Mouse (Mus musculus) cerebellum, adult 8-10 months (tissue): Measurements from ENCODE around the gene Spint3.
"Not testable (repeated sequence)": the region's sequence is repeated elsewhere in the genome, so short reads cannot be mapped to it uniquely, and the experiment has no call there.

Source experiments
- DNase-seq: peaks from one replicate; pipeline ENCODE4 v3.0.0; 2022

Gene Spint3

DNA sequence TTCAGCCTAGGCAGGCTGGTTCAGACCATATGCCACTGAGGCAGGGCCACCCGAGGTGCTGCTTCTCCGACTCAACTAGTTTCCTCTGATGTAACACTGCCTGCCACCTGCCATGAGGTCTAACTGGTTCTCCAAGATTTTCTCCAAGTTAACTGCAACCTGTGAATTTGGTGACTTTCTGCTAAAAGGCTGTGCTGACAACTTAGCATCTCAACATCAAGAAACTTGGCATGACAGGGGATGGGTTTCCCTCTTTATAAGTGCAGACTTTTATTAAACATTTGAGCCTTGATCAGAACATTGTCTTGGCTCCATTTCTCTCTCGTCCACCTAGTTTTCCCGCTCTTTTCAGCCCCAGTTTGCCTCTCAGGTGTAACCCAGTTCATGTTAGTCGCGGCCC is at the start of gene Spint3:
TSS of gene Spint3 (minus strand) at position 101 of the 400 bp plus-strand sequence.
- not testable (repeated sequence) for DNase-seq

DNA sequence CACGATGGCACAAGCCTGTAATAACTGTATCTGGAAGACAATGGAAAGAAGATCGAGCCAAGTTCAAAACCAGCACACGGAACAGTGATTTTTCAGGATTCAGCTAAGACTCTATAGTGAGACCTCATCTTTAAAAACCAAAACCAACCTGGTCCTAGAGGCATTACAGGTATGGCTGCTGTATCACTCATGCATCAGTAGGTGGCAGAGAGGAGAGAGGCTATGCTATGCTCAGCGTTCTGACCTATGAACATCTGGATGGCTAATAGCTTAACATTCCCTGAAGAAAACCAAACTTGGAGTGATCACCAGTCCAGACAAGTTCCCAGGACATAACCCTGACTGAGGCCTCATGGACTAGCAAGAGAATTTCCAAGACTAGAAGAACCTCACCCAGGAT is 48.5 kb upstream of the Spint3 start:
- no peak for DNase-seq

DNA sequence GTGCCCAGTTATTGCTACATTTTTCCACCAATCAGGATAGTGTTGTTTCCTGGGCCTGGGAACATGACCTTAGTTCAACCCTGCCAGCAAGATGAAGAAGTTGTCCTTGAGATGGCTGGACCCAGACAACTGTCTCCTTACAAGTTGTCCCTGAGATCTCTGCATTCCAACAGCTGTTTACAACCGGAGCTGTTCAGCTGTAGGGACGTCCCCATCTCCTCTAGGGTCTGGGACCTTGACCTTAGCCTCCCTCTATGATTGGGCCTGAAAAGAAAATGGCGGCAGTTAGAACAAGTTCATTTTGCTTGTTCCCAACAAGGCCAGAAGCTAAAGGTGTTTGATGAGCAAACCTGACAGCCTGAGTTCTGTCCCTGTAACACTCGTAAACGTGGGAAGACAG is 45.8 kb upstream of the Spint3 start:
- no peak for DNase-seq

DNA sequence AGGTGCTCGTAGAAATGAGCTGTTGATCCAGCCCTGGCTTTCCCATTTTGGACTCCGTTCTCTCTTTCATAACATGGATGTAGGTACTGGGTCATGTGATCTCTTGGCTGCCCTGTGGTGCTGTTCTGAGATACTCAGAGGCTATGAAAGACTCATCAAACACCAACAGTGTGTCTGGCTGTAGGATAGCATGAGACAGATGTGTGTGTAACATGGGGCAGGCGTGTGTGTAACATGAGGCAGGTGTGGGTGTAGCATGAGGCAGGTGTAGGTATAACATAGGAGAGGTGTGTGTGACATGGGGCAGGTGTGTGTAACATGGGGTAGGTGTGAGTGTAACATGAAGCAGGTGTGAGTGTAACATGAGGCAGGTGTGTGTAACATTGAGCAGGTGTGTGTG is 42.1 kb upstream of the Spint3 start:
- DNase-seq: no peak

DNA sequence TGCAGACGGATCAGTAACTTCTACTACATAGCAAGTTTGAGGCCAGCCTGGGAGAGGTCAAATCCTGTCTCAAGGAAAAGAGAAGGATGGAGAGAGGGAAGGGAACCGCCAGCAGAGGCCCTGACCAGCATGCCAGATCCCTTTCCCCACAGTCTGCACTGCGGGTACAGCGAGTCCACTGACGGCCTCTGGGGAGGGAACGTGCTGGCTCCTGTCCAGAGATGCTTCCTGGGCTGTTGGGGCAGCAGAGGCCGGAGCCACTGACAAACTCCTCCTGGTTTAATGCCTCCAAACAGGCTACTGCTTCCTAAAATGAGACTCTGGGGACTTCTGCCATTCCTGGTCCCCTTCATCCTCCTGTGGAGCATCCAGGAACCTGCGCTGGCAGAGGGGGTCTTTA is 40.2 kb upstream of the Spint3 start, which contains the start of the genes Wfdc6b and Wfdc8:
TSS of gene Wfdc6b (plus strand) at position 52 of the 400 bp plus-strand sequence.
TSS of gene Wfdc8 (minus strand) at position 156 of the 400 bp plus-strand sequence.
- DNase-seq: not testable (repeated sequence)

DNA sequence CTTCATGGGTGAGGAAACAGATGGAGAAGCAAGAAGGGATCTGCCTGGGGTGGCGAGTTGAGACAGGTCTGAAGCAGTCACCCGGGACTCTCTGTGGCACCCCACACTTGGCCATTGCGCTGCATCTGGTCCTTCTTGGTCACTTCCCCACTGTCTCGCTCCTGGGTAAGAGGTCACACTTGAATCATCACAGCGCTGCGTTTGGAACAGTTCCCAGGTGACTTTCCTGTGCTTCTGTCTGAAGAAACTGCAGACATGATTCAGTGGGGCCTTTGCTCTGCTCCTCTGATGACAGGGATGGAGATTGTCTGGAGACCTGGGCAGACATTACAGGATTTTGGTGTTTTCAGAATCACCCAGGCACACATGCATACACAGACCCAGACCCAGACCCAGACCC is 35.5 kb upstream of the Spint3 start:
- no peak for DNase-seq

DNA sequence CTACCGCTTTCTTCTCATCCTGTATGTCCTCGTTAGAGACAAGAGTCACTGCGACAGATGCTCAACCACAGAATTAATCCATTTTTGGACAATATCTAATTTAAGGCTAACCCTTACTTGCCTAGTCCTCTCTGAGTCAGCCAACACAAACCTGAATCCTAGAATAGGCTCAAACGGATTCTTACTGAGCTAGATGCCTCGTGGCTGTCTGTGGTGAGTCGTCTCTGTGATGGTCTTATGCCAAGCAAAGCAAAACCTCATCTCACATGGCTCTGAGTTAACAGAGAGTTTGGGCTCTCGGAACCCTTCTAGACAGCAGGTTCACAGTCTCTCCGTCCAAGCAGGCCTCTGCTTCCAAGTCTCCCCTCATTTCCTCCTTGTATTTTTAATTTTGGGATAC is 31.2 kb upstream of the Spint3 start:
- DNase-seq: no peak

DNA sequence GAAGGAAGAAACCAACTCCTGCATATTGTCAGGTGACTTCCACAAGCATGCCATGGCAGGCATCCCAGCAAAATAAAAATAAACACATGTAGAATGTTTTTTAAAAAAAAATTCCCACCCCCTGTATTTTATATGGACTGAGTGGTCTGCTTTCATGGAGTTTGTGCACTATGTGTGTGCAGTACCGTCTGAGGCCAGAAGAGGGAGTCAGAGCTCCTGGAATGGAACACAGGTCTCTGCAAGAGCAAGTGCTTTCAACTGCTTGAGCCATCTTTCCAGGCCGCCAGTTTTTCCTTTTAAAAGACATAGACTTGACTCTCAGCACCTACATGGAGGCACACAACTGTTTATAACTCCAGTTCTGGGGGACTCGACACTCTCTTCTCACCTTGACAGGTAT is 30.2 kb upstream of the Spint3 start:
- DNase-seq: no peak

DNA sequence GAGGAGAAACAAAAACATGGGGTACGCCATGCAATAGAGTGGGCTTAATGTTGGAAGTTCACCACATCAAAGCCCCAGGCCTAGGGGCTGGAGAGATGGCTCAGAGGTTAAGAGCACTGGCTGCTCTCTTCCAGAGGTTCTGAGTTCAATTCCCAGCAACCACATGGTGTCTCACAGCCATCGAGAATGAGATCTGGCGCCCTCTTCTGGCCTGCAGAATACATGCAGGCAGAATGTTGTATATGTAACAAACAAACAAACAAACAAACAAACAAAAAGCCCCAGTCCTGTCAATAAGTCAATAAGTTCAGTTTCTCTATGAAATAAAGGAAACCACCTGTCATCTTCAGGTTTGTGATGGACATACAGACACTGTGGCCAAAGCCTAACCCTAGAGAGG is 26.9 kb upstream of the Spint3 start:
- no peak for DNase-seq

DNA sequence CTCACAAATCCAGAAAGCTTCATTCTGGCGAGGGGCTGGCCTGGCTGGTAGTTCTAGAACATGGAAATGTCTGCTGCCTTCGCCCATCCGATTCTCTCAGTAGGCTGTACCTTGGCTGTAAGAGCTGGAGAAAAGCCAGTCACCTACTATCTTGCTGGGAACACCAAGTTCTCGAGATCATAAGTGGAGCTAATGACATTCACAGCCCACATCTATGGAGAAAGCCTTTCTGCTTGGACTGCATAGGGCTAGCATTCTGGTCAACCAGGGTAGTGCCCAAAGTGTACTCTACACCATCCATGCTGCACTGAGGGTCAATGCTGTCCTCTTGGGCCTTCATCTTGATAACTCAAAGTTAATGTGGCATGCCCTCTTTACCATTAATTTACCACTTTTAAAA is 20.2 kb upstream of the Spint3 start, which contains the start of gene Eppin:
TSS of gene Eppin (minus strand) at position 101 of the 400 bp plus-strand sequence.
- no peak for DNase-seq

DNA sequence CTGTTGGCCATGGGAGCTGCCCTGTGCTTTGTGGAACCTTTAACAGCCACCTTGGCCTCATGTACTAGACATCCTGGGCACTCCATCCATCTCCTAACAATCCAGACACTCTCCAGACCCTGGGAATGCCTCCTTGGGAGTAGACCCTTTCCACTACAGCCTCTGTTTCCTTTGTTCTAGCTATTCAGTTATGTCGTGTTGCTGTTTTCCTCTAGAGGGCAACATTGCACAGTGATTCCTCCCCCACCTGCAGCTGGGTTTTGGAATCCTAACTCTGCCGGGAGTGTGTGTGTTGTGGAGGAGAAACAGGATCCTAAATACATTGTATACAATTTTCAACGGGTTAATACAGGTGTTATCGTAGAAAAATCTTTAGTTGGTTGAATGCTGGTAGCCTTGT is 18.8 kb upstream of the Spint3 start:
- DNase-seq: no peak

DNA sequence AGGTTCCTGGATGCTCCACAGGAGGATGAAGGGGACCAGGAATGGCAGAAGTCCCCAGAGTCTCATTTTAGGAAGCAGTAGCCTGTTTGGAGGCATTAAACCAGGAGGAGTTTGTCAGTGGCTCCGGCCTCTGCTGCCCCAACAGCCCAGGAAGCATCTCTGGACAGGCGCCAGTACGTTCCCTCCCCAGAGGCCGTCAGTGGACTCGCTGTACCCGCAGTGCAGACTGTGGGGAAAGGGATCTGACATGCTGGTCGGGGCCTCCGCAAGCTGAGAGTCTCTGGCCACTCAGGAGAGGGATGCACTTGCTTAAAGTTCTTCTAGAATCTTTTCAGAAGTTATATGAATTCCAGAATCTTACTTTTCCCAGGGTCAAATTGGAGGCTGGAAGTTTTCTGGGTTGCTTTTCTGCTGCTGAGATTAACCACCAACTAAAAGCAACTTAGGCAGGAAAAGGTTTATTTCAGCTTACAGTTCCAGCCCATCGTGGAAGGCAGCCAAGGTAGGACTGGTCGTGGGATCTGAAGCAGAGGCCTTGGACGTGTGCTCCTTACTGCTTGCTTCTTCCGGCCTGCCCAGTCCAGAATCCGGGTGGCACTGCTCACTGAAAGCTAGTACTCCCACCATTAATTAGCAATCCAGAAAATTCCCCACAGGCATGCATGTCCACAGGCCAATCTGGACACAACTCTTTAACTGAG is 11.9 kb upstream of the Spint3 start, which contains the start of gene Wfdc6a:
TSS of gene Wfdc6a (minus strand) at position 423 of the 701 bp plus-strand sequence.
- not testable (repeated sequence) for DNase-seq

DNA sequence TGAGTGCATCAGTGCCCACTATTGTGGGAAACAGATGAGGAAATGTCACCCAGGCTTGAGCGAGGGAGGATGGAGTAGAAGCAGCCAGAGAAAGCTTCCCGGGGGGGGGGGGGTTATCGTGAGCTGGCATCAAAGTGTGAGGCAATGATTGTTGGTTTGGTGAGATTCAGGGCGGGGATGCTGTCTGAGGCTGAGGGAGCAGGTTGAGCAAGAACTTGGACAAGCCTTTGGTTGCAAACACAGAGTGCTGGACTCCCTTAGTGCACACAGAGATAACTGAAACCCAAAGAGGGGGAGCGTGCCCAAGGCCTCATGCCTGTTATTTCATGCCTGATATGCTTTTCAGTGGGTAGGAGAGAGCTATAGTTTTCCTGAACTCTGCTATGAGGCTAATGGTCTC is 5.8 kb downstream of the Spint3 start:
- DNase-seq: no peak

DNA sequence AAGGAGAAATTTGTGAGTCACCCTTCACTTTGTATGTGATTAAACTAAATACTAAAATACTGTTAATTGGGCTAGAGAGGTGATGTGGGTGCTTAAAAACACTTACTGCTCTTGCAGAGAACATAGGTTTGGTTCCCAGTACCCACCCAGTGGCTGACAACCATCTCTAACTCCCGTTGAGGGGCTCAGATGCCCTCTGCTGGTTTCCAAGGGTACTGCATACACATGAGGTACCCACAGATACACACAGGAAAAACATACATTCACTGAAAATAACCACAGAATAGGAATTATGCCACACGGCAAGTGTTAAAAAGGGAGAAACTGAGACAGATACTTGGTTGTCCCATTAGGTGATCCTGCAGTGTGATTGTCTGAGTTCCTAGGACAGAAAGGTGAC is 6.3 kb downstream of the Spint3 start:
- DNase-seq: no peak

DNA sequence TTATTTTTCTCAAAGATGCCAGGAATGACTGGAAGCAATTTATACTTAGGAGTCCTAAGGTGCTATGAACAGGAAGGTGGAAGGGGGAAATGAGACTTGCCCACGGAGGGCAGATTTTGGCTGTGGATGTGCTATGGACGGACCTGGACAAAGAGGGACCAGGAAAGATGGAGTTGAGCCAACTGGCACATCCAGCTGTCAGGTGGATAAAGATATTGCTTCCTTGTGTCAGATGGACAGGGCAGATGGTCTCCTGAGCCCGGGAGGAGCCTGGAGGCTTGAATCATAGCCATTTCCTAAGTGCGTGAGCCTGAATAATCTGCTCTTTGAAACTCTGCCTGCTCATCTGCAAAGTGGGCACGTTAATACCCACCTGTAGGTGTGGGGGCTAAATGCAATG is 8.9 kb downstream of the Spint3 start:
- DNase-seq: no peak

DNA sequence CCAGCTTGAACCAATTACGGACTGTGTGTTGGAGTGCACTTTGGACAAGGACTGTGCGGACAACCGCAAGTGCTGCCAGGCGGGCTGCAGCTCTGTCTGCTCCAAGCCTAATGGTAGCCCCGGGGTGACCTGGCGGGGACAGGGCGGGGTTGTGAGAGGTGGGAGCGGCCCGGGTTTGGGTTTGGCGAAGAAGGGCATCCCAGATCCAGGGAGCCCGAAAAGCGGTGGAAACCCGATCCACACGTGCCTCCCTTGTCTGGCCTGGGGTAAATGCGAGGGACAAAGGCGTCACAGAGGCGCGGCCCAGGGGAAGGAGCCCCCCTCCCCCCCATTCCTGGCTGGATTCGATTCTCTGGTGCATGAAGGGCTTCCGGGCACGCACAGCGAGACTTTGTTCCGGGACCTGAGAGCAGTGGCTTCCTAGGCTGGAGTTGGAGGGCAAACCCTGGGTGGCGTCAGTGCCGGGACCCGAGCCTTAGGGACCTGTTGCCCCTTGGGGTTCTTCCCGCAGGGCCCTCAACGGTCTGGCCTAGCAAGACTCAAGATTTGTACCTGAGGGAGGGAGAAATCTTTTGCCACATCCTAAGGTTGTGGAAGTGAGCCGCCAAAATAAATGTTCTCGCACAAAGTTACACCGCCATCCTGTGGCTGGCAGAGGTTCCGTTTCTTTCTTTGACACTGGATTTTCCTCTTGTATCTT is 9.8 kb downstream of the Spint3 start:
- DNase-seq: peak; percentile 2

DNA sequence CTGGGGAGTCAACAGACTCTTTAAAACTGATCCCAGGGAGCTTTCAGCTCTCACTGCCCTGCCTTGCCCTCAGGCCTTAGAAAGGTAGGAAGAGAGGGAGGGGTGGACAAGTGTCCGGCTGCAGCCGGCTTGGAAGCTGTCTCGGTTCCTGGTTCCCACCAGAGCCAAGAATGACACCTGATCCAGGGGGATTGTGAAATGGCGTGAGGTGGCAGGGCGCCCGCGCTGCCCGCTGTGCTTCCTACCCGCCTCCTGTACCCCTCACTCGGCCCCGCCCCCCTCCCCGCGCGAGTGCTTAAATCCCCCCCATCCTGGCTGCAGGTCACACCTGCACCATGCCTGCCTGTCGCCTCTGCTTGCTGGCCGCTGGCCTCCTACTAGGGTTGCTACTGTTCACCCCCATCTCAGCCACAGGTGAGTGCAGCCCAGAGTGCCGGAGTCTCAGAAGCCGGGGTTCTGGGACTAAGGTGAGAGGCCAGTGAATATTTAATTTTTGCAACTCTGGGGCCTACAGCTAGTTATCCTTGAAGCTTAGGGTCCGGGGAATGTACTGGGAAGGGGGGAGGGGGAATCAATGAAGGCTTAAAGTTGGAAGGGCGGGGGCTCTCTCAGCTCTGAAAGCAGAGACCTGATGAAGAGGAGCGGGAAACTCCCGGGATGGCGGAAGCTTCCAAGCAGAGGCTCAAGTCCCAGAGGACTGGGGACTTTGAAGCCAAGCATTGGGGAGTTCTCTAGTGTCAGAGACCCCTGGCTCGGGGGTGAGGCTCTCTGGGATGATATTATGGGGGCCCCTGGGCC is 10.7 kb downstream of the Spint3 start, which contains the start of gene Wfdc2:
TSS of gene Wfdc2 (plus strand) at position 23 of the 798 bp plus-strand sequence.
- no peak for DNase-seq

DNA sequence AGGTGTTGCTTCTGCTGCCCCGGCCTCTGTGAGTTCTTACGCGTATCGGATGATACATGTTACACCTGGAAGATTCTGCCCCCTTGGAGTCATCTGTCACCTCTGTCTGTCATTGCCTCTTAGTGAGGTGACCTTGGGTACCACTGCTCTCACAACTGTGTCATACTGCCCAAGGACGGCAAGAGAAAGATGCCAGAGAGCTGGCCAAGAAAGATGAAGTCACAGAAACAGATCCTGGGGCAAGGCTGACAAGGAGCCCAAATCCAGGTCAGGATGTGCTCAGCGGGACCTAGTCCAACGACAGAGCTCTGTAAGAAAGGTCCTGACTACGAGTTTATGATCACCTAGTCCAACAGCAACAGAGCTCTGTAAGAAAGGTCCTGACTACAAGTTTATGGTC is 13.2 kb downstream of the Spint3 start:
- no peak for DNase-seq

DNA sequence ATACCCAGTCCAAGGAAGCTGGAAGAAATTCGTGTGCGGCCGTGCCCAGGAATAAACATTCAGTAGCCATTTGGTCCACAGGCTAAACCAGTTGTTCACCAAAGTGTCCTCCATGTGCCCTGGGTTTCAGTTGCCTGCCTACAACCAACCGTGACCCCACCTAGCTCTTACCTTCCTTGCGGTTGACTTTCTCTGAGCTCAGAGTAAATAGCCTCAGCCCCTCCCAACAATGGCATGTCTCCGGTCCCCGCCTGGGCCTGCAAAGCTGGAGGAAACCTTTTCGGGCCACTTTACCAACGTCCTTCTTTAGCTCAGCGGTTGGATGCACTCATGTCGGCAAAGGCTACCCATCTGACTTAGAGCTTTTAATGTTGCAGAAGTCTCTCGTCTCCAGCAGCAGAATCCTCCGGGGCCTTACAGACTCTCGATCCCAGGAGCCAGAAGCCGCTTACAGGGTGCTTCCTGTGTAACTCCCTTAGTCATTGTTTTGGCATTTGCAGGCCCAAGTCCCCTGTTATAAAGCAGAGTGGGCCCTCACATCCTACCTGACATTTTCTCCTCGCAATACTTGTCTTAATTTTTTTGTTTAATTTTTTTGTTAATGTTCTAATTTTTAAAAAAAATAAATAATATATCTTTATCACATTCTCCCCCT is 14.1 kb downstream of the Spint3 start:
- DNase-seq: no peak

DNA sequence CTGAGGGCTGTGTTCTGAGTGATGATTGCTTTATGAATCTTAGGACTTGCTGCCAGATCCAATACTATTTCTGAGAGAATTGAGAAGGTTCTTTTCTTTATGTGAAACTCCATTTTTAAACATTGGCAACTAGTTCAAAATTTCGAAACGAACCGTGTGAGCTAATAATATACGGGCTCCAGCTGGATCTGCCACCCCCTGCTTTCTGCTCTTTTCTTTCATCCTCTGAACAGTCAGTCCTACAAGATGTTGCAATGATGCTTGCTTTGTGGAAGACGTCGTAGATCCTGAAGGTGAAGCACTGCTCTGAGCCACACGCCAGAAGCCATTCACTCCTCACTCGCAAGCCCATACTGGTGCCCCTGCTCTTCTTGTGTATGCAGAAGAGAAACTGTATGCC is 14.8 kb downstream of the Spint3 start:
- no peak for DNase-seq

DNA sequence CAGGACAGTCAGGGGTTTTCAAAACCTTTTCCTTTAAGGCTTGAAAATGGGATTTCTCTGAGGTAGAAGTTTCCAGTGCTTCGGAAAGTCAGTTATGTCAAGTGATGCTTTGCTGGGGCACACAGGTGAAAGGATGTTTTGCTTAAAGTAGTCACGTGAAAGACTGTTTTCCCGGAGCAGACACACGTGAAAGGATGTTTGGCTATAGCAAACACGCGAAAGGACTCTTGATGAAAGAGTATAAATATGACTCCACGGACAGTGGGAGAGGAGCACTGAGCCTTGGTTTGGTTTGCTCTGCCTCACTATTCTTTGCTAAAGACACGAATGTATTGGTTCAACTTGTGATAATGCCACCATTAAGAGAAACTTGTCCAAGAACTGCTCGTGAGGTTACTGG is 21.8 kb downstream of the Spint3 start:
- DNase-seq: no peak

DNA sequence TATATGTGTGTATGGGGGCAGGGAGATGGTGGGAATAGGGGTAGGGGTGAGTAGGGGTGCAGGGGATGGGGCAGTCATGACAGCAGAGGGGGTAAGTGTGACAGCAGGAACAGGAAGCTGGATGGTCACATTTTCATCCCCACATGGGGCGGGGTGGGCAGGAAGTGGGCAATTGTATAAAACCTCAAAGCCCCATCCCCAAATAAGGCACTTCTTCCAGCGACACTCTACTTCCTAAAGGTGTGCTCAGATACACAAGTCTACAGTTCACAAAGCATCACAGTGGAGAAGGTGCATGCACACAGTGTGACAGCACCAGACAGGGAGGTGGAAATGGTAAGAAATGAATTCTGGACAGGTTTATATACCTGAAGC is 22.4 kb downstream of the Spint3 start:
- no peak for DNase-seq
